Mouse (Mus musculus) bone marrow, adult 2 months (tissue): ENCODE measurements around the gene Zmiz2.

Experiments used
- CTCF ChIP-seq: fragments of 200-500 bp; IDR thresholded peaks from 2 replicates; pipeline ENCODE4 v1.5.1; 2011; ENCODE audit warnings: low read length, control low read depth; ENCODE audit not compliant: control insufficient read depth, insufficient read depth
- POLR2A ChIP-seq: fragments of 200-500 bp; IDR thresholded peaks from 2 replicates; pipeline ENCODE4 v1.6.1; 2011; ENCODE audit warnings: low read depth, mild to moderate bottlenecking, control low read depth, low read length, borderline replicate concordance; ENCODE audit not compliant: control insufficient read depth

DNA sequence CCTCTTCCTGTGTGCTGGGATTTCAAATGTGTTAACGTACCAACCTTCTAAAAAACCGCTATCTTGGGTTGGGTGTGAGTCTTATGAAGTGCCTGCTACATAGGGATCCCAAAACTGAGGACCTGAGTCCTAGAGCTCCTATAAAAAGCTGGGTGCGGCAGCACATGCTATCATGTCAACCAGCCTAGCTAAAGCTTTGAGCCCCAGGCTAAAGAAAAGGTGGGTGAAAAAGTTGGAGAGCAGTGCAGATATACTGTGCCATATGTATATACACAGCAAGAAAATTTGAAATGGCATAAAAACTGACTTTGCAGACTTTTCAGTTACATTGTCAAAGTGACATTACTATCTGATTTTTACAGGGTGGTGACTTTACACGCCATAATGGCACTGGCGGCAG, 29.9 kb downstream of the Zmiz2 start:
- TF ChIP-seq CTCF, result no peak
- TF ChIP-seq POLR2A, result no peak
